Mouse (Mus musculus): ENCODE measurements around the gene 1700018F24Rik. TPM values are rescaled to one million over a fixed set of nuclear protein-coding genes. Genes with fewer than 3 reads are reported as not detected.
"Not testable (repeated sequence)": the region's sequence is repeated elsewhere in the genome, so short reads cannot be mapped to it uniquely, and the experiment has no call there.

Gene 1700018F24Rik
- not detected in 2 replicates for polyA plus RNA-seq (2016; fragmentation: Nextera tagmentation; extraction: Ambion mirVana)

GRCm38 (mm10) chr5:145042690-145043089, at the start of gene 1700018F24Rik:
TSS of gene 1700018F24Rik (plus strand) at chr5:145042990.
- not testable (repeated sequence) for H3K4me2 ChIP-seq (replicated peaks); H3K4me3 ChIP-seq; H3K36me3 ChIP-seq; ATAC-seq (ENCODE audit: low FRiP score, low read depth); H3K27ac ChIP-seq; H3K9me3 ChIP-seq; H3K4me1 ChIP-seq; H3K27me3 ChIP-seq (replicated peaks); H3K9ac ChIP-seq
- 78% methylated on average over 3 of the region's 3 CpGs for WGBS

DNA sequence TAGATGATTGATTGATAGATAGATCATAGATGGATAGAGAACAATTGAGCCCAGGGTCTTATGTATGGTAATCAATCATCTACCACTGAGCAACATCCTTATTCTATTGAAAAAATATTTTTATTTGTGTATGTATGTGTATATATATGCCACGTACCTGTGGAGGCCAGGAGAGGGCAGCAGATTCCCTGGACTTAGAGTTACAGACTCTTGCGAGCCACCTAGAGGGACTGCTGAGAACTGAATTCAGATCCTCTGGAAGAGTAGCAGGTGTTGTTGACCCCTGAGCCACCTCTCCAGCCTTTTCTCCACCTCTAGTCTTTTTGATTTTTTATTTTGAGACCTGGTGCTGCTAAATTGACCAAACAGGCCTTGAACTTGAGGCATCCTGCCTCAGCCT, 44.3 kb upstream of the 1700018F24Rik start:
- Histone ChIP-seq H3K27ac (no peak overlapping the region), H3K4me3 (no peak overlapping the region), H3K4me1 (no peaks in the 10 kb centered on the region), H3K9me3 (no peaks in the 10 kb centered on the region), H3K27me3 (replicated peaks) (no peaks in the 10 kb centered on the region), H3K36me3 (no peaks in the 10 kb centered on the region), H3K9ac (no peak overlapping the region), H3K4me2 (replicated peaks) (no peak overlapping the region)
- 41% methylated on average over 2 of the region's 2 CpGs for WGBS
- ATAC-seq (ENCODE audit: low FRiP score, low read depth) = no peak

GRCm38 (mm10) chr5:145003362-145003761, 39.4 kb upstream of the 1700018F24Rik start:
- Histone ChIP-seq H3K4me3 (no peak overlapping the region), H3K4me1 (no peaks in the 10 kb centered on the region), H3K36me3 (no peaks in the 10 kb centered on the region), H3K27me3 (replicated peaks) (no peaks in the 10 kb centered on the region), H3K9me3 (no peaks in the 10 kb centered on the region), H3K27ac (no peak overlapping the region), H3K4me2 (replicated peaks) (no peak overlapping the region), H3K9ac (no peak overlapping the region)
- 86% methylated on average over 3 of the region's 3 CpGs for WGBS
- ATAC-seq (ENCODE audit: low FRiP score, low read depth) = no peak

- Histone ChIP-seq H3K4me3 (no peak overlapping the region), H3K36me3 (no peaks in the 10 kb centered on the region), H3K4me1 (no peaks in the 10 kb centered on the region), H3K4me2 (replicated peaks) (no peak overlapping the region), H3K9me3 (no peaks in the 10 kb centered on the region), H3K9ac (no peak overlapping the region), H3K27me3 (replicated peaks) (no peaks in the 10 kb centered on the region), H3K27ac (no peak overlapping the region)
- 86% methylated on average over 9 of the region's 9 CpGs for WGBS
- ATAC-seq (ENCODE audit: low FRiP score, low read depth) = no peak
Measured at GRCm38 (mm10) chr5:145004495-145004894, 38.3 kb upstream of the 1700018F24Rik start.

GRCm38 (mm10) chr5:145005596-145005995, 37.2 kb upstream of the 1700018F24Rik start:
- no peak overlapping the region for H3K9ac ChIP-seq
- H3K4me2 ChIP-seq (replicated peaks) = no peak overlapping the region
- no peaks in the 10 kb centered on the region for H3K4me1 ChIP-seq
- H3K27ac ChIP-seq = no peak overlapping the region
- H3K27me3 ChIP-seq (replicated peaks) = no peaks in the 10 kb centered on the region
- 85% methylated on average over 6 of the region's 6 CpGs for WGBS
- no peaks in the 10 kb centered on the region for H3K36me3 ChIP-seq
- no peaks in the 10 kb centered on the region for H3K9me3 ChIP-seq
- H3K4me3 ChIP-seq = no peak overlapping the region
- no peak for ATAC-seq (ENCODE audit: low FRiP score, low read depth)

GRCm38 (mm10) chr5:145008878-145009659, 33.7 kb upstream of the 1700018F24Rik start:
- H3K36me3 ChIP-seq = no peaks in the 10 kb centered on the region
- WGBS = 93% methylated on average over 15 of the region's 15 CpGs
- ATAC-seq (ENCODE audit: low FRiP score, low read depth) = no peak
- H3K4me1 ChIP-seq = no peaks in the 10 kb centered on the region
- H3K4me2 ChIP-seq (replicated peaks) = no peak overlapping the region
- no peaks in the 10 kb centered on the region for H3K27me3 ChIP-seq (replicated peaks)
- H3K27ac ChIP-seq = no peak overlapping the region
- no peak overlapping the region for H3K9ac ChIP-seq
- no peaks in the 10 kb centered on the region for H3K9me3 ChIP-seq
- no peak overlapping the region for H3K4me3 ChIP-seq

- no peaks in the 10 kb centered on the region for H3K4me1 ChIP-seq
- no peak overlapping the region for H3K9ac ChIP-seq
- ATAC-seq (ENCODE audit: low FRiP score, low read depth) = no peak
- H3K27ac ChIP-seq = no peak overlapping the region
- H3K4me2 ChIP-seq (replicated peaks) = no peak overlapping the region
- WGBS = 86% methylated on average over 1 of the region's 1 CpGs
- H3K27me3 ChIP-seq (replicated peaks) = no peaks in the 10 kb centered on the region
- no peak overlapping the region for H3K4me3 ChIP-seq
- no peaks in the 10 kb centered on the region for H3K36me3 ChIP-seq
- H3K9me3 ChIP-seq = no peaks in the 10 kb centered on the region
Measured at GRCm38 (mm10) chr5:145014278-145014677, 28.5 kb upstream of the 1700018F24Rik start.

DNA sequence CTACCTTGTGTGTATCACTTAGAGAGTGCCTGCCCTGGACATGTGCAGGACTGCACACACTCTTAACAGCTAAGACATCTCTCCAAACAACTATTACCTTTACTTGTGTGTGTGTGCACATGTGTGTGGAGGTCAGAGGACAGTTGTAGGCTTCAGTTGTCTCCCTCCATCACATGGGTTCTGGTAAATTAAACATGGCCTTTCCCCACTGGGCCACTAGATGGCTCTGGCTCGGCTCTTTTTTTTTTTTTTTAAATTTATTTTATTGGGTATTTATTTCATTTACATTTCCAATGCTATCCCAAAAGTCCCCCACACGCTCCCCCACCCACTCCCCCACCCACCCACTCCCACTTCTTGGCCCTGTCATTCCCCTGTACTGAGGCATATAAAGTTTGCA, 26.0 kb upstream of the 1700018F24Rik start:
- H3K27ac ChIP-seq = not testable (repeated sequence)

DNA sequence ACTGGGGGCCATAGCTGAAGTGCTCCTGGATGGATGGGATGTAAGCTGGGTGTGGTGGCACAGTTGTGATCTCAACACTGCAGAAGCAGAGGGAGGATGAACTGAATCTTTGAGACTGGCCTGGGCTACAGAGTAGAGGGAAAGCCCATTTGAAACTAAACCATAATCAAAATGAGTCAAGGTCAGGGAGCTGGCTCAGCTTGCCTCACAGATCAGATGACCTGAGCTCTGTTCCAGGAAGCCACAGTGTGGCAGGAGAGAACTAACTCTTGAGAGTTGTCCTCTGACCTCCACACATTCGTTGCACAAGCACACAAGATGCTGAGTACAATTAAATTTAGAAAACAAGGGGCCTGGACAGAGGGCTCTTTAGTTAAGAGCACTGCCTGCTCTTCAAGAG, 22.5 kb upstream of the 1700018F24Rik start:
- H3K4me2 ChIP-seq (replicated peaks); H3K9ac ChIP-seq; ATAC-seq (ENCODE audit: low FRiP score, low read depth); H3K27ac ChIP-seq; H3K4me1 ChIP-seq; H3K36me3 ChIP-seq; H3K4me3 ChIP-seq; H3K9me3 ChIP-seq; H3K27me3 ChIP-seq (replicated peaks): not testable (repeated sequence)
- 33% methylated on average over 1 of the region's 1 CpGs for WGBS

More for the DNA sequence above, 26.0 kb upstream of the 1700018F24Rik start:
- not testable (repeated sequence) for H3K4me3 ChIP-seq; H3K4me2 ChIP-seq (replicated peaks); H3K9ac ChIP-seq; H3K4me1 ChIP-seq; ATAC-seq (ENCODE audit: low FRiP score, low read depth); H3K36me3 ChIP-seq; H3K9me3 ChIP-seq; H3K27me3 ChIP-seq (replicated peaks)
- WGBS = 28% methylated on average over 2 of the region's 2 CpGs

DNA sequence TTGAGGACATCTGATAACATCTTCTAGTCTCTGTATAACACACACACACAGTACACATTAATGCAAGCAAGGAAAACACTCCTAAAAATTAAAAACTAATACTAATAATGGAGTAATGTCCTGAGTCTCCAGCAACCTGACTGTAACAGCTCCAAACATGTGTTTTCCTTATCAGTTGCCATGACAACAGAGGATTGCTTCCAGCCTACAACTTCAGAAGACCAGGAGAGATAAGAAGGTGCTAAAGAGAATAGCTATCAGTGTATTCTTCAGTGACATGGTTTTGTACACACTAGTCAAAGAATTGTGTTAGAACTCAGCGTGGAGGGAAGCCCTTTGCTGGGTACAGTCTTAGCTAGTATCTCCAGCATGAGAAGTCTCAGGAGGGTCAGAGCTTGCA, 22.1 kb upstream of the 1700018F24Rik start:
- 88% methylated on average over 1 of the region's 1 CpGs for WGBS
- H3K27ac ChIP-seq; ATAC-seq (ENCODE audit: low FRiP score, low read depth); H3K4me3 ChIP-seq; H3K9ac ChIP-seq; H3K9me3 ChIP-seq; H3K36me3 ChIP-seq; H3K4me1 ChIP-seq; H3K4me2 ChIP-seq (replicated peaks); H3K27me3 ChIP-seq (replicated peaks): not testable (repeated sequence)

DNA sequence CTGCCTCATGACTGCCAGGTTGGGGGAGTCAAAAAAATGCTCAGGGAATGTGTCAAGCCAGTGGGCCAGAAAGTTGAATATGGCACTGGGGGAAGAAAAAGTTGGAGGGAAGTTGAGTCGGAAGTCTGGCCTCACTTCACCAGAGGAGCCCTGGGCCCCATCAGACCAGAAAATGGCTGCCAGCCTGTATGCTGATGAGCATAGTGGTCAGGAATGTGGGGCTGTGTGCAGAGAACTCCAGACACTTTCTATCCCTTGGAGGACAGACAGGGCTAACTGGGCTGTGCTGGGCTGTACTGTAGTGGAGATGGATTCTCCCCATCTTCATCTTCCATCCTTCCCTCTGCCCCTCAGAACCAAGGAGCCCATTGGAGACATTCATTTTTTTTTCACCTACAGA, 12.3 kb upstream of the 1700018F24Rik start:
- 97% methylated on average over 1 of the region's 1 CpGs for WGBS

GRCm38 (mm10) chr5:145032391-145032790, 10.4 kb upstream of the 1700018F24Rik start, which contains the start of gene Gm4871:
TSS of gene Gm4871 (minus strand) at chr5:145032754.
- not testable (repeated sequence) for H3K27me3 ChIP-seq (replicated peaks); H3K4me2 ChIP-seq (replicated peaks); H3K4me1 ChIP-seq; H3K36me3 ChIP-seq; H3K27ac ChIP-seq; H3K4me3 ChIP-seq; H3K9me3 ChIP-seq; H3K9ac ChIP-seq; ATAC-seq (ENCODE audit: low FRiP score, low read depth)
- WGBS = 77% methylated on average over 5 of the region's 5 CpGs

More for the DNA sequence above, 12.3 kb upstream of the 1700018F24Rik start:
- H3K27ac ChIP-seq; ATAC-seq (ENCODE audit: low FRiP score, low read depth); H3K27me3 ChIP-seq (replicated peaks); H3K4me2 ChIP-seq (replicated peaks); H3K9ac ChIP-seq; H3K36me3 ChIP-seq; H3K9me3 ChIP-seq; H3K4me1 ChIP-seq; H3K4me3 ChIP-seq: not testable (repeated sequence)

GRCm38 (mm10) chr5:145041628-145042027, 1.2 kb upstream of the 1700018F24Rik start:
- no peaks in the 10 kb centered on the region for H3K4me1 ChIP-seq
- no peak for ATAC-seq (ENCODE audit: low FRiP score, low read depth)
- H3K4me3 ChIP-seq = no peak overlapping the region
- WGBS = 49% methylated on average over 4 of the region's 4 CpGs
- no peak overlapping the region for H3K9ac ChIP-seq
- H3K36me3 ChIP-seq = no peaks in the 10 kb centered on the region
- H3K27me3 ChIP-seq (replicated peaks) = no peaks in the 10 kb centered on the region
- H3K9me3 ChIP-seq = no peaks in the 10 kb centered on the region
- no peak overlapping the region for H3K27ac ChIP-seq
- no peak overlapping the region for H3K4me2 ChIP-seq (replicated peaks)

All from neural tube, embryonic 12.5 days (tissue).